Mouse (Mus musculus): ENCODE results near the gene Osbpl10.

- TF ChIP-seq POLR2A (IDR thresholded peaks at IDR 0.05; ENCODE audit: low read depth, low read length) (no peak), CTCF (conservative IDR thresholded peaks at IDR 0.05; ENCODE audit: insufficient read depth, insufficient read length, low read depth, low read length) (no peak)
Measured at GRCm38 (mm10) chr9:115224744-115225354, 246.5 kb downstream of the Osbpl10 start.
